Mouse (Mus musculus) hindbrain, embryonic 15.5 days (tissue): ENCODE measurements at regions not wholly inside any gene's neighbourhood (a gene's known extent, or its start where the extent isn't known, plus 50 kb on each side); places are given as distances from the start of the nearest gene placed in this dataset.
A peak's percentile ranks its signal among the peaks of the same experiment; 100 is the strongest.

ENCODE experiments used
- ATAC-seq: fragments of 200-750 bp; cut with Nextera tagmentation; 2 replicates; pipeline ENCODE4 v1.8.0; 2017; ENCODE audit warnings: low read depth, moderate number of reproducible peaks, moderate TSS enrichment; ENCODE audit not compliant: low FRiP score
- H3K27ac ChIP-seq: fragments of 300-500 bp; sonication (generic); replicated peaks from 2 replicates; pipeline ENCODE4 v1.5.1; 2015; ENCODE audit warnings: mild to moderate bottlenecking, inconsistent platforms
- H3K27me3 ChIP-seq: fragments of 300-500 bp; sonication (generic); 2 replicates; pipeline ENCODE4 v1.6.1; 2015; ENCODE audit warnings: control low read depth, inconsistent platforms
- H3K36me3 ChIP-seq: fragments of 300-500 bp; sonication (generic); 2 replicates; pipeline ENCODE4 v1.6.1; 2015; ENCODE audit warnings: control low read depth, inconsistent platforms
- H3K4me1 ChIP-seq: fragments of 300-500 bp; sonication (generic); replicated peaks from 2 replicates; pipeline ENCODE4 v1.6.1; 2015; ENCODE audit warnings: control low read depth, inconsistent platforms
- H3K4me2 ChIP-seq: fragments of 300-500 bp; sonication (generic); 2 replicates; pipeline ENCODE4 v1.6.1; 2015; ENCODE audit warnings: moderate library complexity, mild to moderate bottlenecking, inconsistent platforms
- H3K4me3 ChIP-seq: fragments of 300-500 bp; sonication (generic); 2 replicates; pipeline ENCODE4 v1.5.1; 2015; ENCODE audit warnings: mild to moderate bottlenecking, inconsistent platforms
- H3K9ac ChIP-seq: fragments of 300-500 bp; sonication (generic); 2 replicates; pipeline ENCODE4 v1.6.1; 2015; ENCODE audit warnings: inconsistent platforms
- H3K9me3 ChIP-seq: fragments of 300-500 bp; sonication (generic); 2 replicates; pipeline ENCODE4 v1.6.1; 2016; ENCODE audit warnings: control low read depth, inconsistent platforms
- WGBS: fragments of 180-500 bp; shearing (Covaris S2); methylation state at CpG from one replicate; pipeline ENCODE4 v1.1.7; 2015; 5-methylcytosine and 5-hydroxymethylcytosine counted together

DNA sequence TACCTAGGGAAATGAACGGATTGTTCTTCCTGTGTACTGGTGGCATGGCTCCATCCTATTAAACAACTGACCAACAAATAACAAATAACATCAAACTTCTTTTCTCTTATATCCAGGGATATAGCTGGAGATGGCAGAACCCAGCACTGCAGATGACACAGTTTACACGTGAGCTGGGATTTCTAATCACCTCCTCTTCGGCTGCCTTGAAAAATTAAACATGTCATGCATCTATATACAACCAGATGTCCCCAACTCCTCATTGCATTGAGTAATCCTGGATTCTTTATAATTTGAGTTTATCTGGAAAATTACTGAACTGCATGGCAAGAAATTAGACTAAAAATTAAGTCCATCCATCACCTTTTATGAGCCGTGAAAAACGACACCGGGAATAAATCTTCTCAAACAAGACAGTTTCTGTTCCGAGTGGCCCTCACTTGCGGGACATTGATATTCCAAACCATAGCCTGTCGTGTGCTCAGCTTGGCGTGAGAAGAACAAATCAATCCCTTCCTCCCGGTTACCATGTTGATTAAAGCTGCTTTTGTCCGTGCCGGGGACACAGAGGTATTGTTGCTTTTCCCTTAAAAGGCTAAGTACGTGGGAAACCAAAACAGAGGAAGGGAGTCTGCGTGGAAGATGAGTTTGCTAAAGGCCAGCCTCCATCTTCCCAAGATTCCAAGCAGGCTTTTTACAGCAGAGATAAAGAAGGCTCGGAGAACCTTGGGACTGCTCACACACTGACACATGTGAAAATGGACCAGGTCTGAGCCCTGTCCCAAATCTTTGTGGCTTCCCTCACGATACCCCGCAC lies 92.8 kb upstream of the Spon1 start:
- Histone ChIP-seq H3K27ac (peak overlapping the region; percentile 52), H3K4me3 (no peak overlapping the region), H3K4me2 (peak overlapping the region; percentile 39), H3K27me3 (no peaks in the 10 kb centered on the region), H3K9me3 (no peaks in the 10 kb centered on the region), H3K9ac (no peak overlapping the region), H3K36me3 (no peaks in the 10 kb centered on the region), H3K4me1 (peaks cover 19% of the 10 kb centered on the region)
- WGBS = 24% methylated on average over 18 of the region's 18 CpGs
- peak; percentile 54; the same call in 1 of the 2 replicates for ATAC-seq

DNA sequence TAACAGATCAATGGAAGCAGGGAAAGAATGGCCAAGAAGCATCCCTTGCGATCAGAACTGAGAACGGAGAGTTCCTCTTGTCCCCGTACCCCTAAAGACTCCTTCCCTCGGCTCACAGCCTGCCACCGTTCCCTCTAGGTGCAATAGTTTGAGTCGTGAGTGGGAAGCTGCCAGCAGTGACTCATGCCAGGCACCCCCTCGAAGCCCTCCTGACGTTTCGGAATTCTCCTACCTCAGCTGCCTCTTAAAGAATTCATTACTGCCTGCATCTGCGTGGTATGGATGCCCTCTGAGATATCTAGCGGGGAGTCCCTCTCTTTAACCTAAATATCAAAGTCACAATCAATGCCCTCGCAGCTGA lies 92.2 kb upstream of the Spon1 start:
- no peak overlapping the region for H3K4me3 ChIP-seq
- no peak overlapping the region for H3K9ac ChIP-seq
- peak overlapping the region; percentile 52; the same call in 1 of the 2 replicates for H3K27ac ChIP-seq
- no peaks in the 10 kb centered on the region for H3K36me3 ChIP-seq
- no peaks in the 10 kb centered on the region for H3K9me3 ChIP-seq
- peak overlapping the region; percentile 39 for H3K4me2 ChIP-seq
- no peaks in the 10 kb centered on the region for H3K27me3 ChIP-seq
- peaks cover 19% of the 10 kb centered on the region for H3K4me1 ChIP-seq
- WGBS = 62% methylated on average over 12 of the region's 12 CpGs
- 0 out of 2 replicates have a peak, but pooled peaks have one; percentile 3 for ATAC-seq

DNA sequence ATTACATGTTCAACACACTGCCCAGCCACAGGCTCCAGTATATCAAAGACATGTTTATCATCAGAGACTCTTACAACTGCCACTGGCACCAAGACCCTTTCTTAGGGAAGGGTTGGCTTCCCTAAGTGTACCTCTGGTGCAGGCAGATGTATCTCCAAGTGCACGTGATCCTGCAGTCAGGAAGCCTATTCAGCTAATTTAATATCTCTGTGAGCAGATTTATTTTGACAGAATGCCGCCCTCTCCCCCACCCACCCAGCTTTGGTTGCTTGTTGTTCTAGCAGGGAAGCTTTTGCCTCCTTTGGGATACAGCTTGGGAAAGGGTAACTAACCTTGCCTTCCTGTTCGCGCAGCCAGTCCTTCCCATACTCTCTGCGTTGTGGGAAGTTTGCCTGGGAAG lies 83.5 kb upstream of the Spon1 start:
- Histone ChIP-seq H3K4me3 (no peak overlapping the region), H3K27ac (no peak overlapping the region), H3K4me1 (0 out of 2 replicates have a peak, but pooled peaks cover 7% of the 10 kb centered on the region), H3K4me2 (no peak overlapping the region), H3K36me3 (no peaks in the 10 kb centered on the region), H3K9me3 (no peaks in the 10 kb centered on the region), H3K27me3 (no peaks in the 10 kb centered on the region), H3K9ac (no peak overlapping the region)
- 76% methylated on average over 5 of the region's 5 CpGs for WGBS
- no peak for ATAC-seq

DNA sequence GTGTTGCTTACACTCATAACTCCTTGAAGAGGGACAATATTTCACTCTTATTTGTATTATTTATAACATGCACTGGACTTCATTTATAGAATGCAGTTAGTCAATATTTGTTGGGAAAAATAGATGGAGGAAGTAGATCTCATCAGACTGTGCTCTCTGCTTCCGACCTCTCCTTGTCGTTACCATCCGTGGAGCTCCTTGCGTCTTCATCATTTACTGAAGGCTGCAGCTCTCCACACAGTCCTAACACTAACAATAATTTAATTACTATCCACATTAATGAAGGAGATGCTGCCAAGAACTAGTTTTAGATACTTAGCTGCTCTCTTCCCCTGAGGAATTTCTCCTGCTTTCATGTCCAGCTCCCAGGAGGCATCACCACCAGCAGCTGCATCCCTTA lies 80.4 kb upstream of the Spon1 start:
- Histone ChIP-seq H3K9me3 (no peaks in the 10 kb centered on the region), H3K27ac (no peak overlapping the region), H3K27me3 (no peaks in the 10 kb centered on the region), H3K4me1 (0 out of 2 replicates have a peak, but pooled peaks cover 7% of the 10 kb centered on the region), H3K4me3 (no peak overlapping the region), H3K36me3 (no peaks in the 10 kb centered on the region), H3K9ac (no peak overlapping the region), H3K4me2 (no peak overlapping the region)
- no peak for ATAC-seq
- WGBS = 66% methylated on average over 4 of the region's 4 CpGs

DNA sequence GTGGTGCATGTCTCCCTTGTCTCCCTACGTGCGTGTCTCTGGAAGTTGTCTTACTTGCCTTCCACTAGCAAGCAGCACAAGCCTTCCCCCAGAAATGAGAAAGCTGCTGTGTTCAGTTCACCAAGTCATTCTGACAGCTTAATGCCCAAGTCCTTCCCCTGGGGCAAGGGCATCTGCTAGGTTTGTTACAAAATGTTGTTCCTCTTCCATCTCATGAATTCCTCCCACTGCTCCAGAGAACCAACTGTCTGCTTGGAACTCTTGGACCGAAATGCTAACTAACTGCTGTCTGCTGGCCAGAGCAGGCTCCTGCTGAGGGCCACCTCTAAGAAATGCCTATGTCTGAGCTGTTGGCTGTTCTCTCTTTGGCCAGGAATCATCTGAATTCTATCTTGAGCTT lies 79.3 kb upstream of the Spon1 start:
- WGBS = 66% methylated on average over 3 of the region's 3 CpGs

DNA sequence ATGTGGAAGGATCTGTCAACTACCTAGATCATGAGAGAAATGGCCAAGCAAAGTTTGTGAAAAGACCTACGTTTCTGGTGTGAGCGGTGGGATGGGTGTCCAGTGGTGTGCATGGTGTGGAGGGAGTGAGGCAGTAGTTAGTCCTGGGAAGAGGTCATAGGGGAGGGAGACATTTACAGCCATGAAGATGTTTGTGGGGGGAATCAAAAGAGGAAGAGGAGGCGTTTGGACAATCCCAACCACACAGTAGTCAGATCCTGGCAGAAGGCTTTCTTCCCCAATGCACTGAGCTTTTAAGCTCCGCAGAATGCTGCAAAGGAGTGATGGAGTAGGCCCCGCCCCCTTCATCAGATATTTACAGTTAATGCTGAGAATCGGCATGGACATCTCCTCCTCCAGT lies 78.2 kb upstream of the Spon1 start:
- Histone ChIP-seq H3K9ac (no peak overlapping the region), H3K4me3 (no peak overlapping the region), H3K9me3 (no peaks in the 10 kb centered on the region), H3K27ac (no peak overlapping the region), H3K4me2 (no peak overlapping the region), H3K4me1 (0 out of 2 replicates have a peak, but pooled peaks cover 7% of the 10 kb centered on the region), H3K36me3 (no peaks in the 10 kb centered on the region), H3K27me3 (no peaks in the 10 kb centered on the region)
- ATAC-seq = no peak
- WGBS = 85% methylated on average over 6 of the region's 6 CpGs

More for the DNA sequence above, 79.3 kb upstream of the Spon1 start:
- Histone ChIP-seq H3K27me3 (no peaks in the 10 kb centered on the region), H3K27ac (no peak overlapping the region), H3K4me2 (no peak overlapping the region), H3K9ac (no peak overlapping the region), H3K9me3 (no peaks in the 10 kb centered on the region), H3K4me3 (no peak overlapping the region), H3K36me3 (no peaks in the 10 kb centered on the region), H3K4me1 (0 out of 2 replicates have a peak, but pooled peaks cover 7% of the 10 kb centered on the region)
- ATAC-seq = no peak

DNA sequence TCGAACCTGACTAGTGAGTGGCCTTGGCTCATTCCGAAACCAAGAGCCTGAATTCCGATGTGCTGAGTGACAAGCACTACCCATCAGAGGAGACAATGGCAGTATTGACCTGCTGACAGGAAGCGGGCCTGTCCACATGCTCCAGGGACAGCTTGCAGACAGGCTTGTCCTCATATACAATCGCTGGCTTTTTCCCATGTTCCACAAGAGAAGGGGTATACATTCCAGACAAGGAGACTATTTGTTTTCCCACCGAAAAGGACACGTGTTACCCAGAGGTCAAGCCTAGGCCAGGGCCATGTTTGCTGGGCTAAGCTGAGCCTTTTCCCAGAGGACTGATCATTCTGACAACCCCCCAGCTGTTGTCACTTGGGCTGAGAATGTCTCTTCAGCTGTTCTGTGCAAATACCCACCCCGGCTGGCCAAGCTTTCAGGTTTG lies 77.5 kb upstream of the Spon1 start:
- no peaks in the 10 kb centered on the region for H3K27me3 ChIP-seq
- H3K27ac ChIP-seq = no peak overlapping the region
- H3K9ac ChIP-seq = no peak overlapping the region
- H3K4me1 ChIP-seq = 0 out of 2 replicates have a peak, but pooled peaks cover 7% of the 10 kb centered on the region
- no peaks in the 10 kb centered on the region for H3K9me3 ChIP-seq
- H3K4me2 ChIP-seq = no peak overlapping the region
- H3K4me3 ChIP-seq = no peak overlapping the region
- 41% methylated on average over 8 of the region's 8 CpGs for WGBS
- H3K36me3 ChIP-seq = no peaks in the 10 kb centered on the region
- ATAC-seq = peak; percentile 38; the same call in 1 of the 2 replicates

DNA sequence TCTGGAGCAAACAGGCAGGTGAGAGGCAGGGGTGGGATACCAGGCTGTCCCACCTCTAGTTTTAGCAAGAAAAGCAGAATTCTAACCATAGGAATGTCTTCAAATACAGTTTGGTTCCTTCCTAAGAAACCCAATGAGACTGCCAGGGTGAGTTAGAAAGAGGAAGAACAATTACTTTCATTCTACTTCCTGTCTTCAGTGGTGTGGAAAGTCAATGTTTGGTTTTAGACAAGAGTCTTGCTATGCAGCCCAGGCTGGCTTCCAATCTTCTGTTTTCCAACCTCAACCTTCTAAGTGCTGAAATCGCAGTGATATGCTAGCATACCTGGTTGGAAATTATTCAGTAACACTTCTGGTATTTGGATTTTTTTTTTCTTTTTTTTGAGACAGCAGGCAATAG lies 77.1 kb upstream of the Spon1 start:
- no peak for ATAC-seq

DNA sequence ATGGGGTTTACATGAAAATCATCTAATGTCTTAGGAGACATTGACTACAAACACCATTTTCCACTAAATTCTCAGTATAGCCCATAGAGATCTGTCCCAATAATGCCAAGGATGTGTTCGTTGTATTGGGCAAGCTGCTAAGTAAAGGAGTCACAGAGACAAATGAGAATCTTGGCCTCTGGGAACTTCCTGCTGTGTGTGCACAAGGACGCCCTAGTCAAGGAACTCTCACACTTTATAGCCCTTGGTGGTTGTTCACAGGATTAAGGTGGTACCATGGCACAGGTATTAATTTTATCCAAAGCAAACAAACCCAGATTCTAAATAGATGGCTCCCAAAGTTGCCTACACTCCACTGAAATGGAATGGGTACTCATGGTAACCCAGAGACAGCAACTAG lies 76.7 kb upstream of the Spon1 start:
- WGBS = 75% methylated on average over 2 of the region's 2 CpGs

More for the DNA sequence above, 77.1 kb upstream of the Spon1 start:
- H3K4me3 ChIP-seq = no peak overlapping the region
- no peaks in the 10 kb centered on the region for H3K36me3 ChIP-seq
- H3K27me3 ChIP-seq = no peaks in the 10 kb centered on the region
- no peak overlapping the region for H3K4me2 ChIP-seq
- H3K27ac ChIP-seq = no peak overlapping the region
- 95% methylated on average over 1 of the region's 1 CpGs for WGBS
- peaks cover 8% of the 10 kb centered on the region; the same call in 1 of the 2 replicates for H3K4me1 ChIP-seq
- no peaks in the 10 kb centered on the region for H3K9me3 ChIP-seq
- no peak overlapping the region for H3K9ac ChIP-seq

DNA sequence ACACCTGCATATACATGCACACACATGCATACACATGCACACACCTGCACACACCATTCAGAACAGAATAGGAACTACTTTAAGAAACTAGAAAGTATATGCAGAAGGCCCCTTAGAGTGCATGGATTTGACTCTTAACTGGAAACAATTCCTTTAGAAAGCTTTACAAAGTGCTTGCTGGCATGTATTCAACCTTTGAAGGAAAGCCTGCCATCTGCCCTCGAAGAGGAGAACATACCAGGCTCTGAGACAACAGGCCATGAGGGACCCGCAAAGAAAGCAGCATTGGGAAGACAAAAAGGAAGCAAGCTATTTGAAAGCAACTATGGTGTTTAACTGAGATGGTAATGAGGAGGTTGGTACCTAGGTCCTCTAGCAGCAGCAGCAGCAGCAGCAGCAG lies 74.0 kb upstream of the Spon1 start:
- Histone ChIP-seq H3K36me3 (no peaks in the 10 kb centered on the region), H3K4me3 (no peak overlapping the region), H3K4me2 (no peak overlapping the region), H3K27me3 (no peaks in the 10 kb centered on the region), H3K27ac (no peak overlapping the region), H3K9ac (no peak overlapping the region), H3K4me1 (peaks cover 11% of the 10 kb centered on the region), H3K9me3 (no peaks in the 10 kb centered on the region)
- no peak for ATAC-seq
- 30% methylated on average over 2 of the region's 2 CpGs for WGBS

More for the DNA sequence above, 76.7 kb upstream of the Spon1 start:
- Histone ChIP-seq H3K27me3 (no peaks in the 10 kb centered on the region), H3K9me3 (no peaks in the 10 kb centered on the region), H3K4me2 (no peak overlapping the region), H3K9ac (no peak overlapping the region), H3K27ac (no peak overlapping the region), H3K36me3 (no peaks in the 10 kb centered on the region), H3K4me1 (peaks cover 12% of the 10 kb centered on the region), H3K4me3 (no peak overlapping the region)
- no peak for ATAC-seq

DNA sequence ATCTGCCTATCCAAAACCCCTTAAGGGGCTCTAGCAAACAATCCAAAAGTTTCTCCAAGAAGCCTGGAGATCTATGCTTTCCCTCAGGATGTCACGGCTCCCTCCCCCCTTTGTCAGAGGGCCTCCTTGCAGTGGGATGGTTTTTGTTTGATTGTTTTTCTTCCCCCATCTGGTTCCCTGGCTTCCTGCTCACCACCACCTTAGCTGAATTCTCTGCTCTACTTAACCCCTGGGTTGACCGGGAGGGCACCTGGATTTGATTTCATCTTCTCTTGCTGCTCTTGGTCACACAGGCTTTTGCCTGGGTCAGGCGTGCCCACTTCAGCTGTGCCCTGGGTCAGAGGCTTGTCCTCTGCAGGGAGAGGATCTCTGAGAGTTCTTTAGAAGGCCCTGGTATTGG lies 72.3 kb upstream of the Spon1 start:
- no peak for ATAC-seq
- Histone ChIP-seq H3K36me3 (no peaks in the 10 kb centered on the region), H3K4me1 (peaks cover 11% of the 10 kb centered on the region), H3K9ac (no peak overlapping the region), H3K27ac (0 out of 2 replicates have a peak overlapping the region, but pooled peaks have one; percentile 3), H3K27me3 (no peaks in the 10 kb centered on the region), H3K4me2 (no peak overlapping the region), H3K9me3 (no peaks in the 10 kb centered on the region), H3K4me3 (no peak overlapping the region)
- 82% methylated on average over 3 of the region's 3 CpGs for WGBS

DNA sequence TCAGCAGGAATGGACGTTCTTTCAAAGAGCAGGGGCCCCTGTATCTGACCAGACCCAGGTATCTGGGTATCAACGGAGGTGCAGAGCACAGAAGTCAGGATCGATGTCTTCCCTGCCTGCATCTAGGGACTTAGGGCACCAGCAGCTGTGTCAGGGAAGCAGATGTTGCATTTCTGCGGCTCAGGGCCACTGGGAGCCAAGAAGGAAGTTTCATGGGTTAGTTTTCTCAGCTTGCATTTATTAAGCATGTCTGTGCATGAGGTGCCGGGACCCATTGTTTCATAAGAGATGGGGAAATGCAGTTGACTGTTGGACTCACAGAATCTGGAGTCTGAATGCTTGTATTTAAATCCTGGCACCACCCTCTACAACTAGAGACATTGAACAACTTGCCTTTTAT lies 71.3 kb upstream of the Spon1 start:
- no peak for ATAC-seq
- H3K36me3 ChIP-seq = no peaks in the 10 kb centered on the region
- 42% methylated on average over 5 of the region's 5 CpGs for WGBS
- H3K4me2 ChIP-seq = no peak overlapping the region
- H3K27me3 ChIP-seq = no peaks in the 10 kb centered on the region
- no peak overlapping the region; the same call in 1 of the 2 replicates for H3K27ac ChIP-seq
- H3K9me3 ChIP-seq = no peaks in the 10 kb centered on the region
- H3K9ac ChIP-seq = no peak overlapping the region
- H3K4me1 ChIP-seq = peaks cover 11% of the 10 kb centered on the region
- H3K4me3 ChIP-seq = no peak overlapping the region
